Mouse (Mus musculus) liver, adult 2 months (tissue): ENCODE data around the gene Fkbp9.

ENCODE experiments used
- CTCF ChIP-seq: fragments of 200-500 bp; IDR thresholded peaks from 2 replicates; pipeline ENCODE4 v1.5.1; 2011; ENCODE audit warnings: low read depth, low read length, control low read depth
- POLR2A ChIP-seq: fragments of 200-500 bp; IDR thresholded peaks from 2 replicates; pipeline ENCODE4 v1.6.1; 2011; ENCODE audit warnings: low read length, control low read depth; ENCODE audit not compliant: insufficient read depth; ENCODE audit errors: extremely low read depth

- no peak for TF ChIP-seq CTCF
- no peak for TF ChIP-seq POLR2A
Measured at GRCm38 (mm10) chr6:56805026-56805425, 26.8 kb upstream of the Fkbp9 start.
